Mouse (Mus musculus) layer of hippocampus, adult 18-20 months (tissue): Measurements from ENCODE around the gene Ext2. TPM values are rescaled to one million over a fixed set of nuclear protein-coding genes. Genes with fewer than 3 reads are reported as not detected.

ENCODE experiments used
- DNase-seq, 2 experiments: peaks; one replicate each; pipeline ENCODE4 v3.0.0; 2022; ENCODE audit warnings: low spot score in 2 of 2
- total RNA-seq, 2 experiments: library from RNA; stranded (reverse); gene quantifications; 2 replicates each; pipeline ENCODE4 v1.2.3; 2021

The Ext2 gene
- total RNA-seq, 2 experiments from 2014 or later = 46.4 to 46.8 TPM

GRCm38 (mm10) chr2:93745741-93746140 lies 76.6 kb downstream of the Ext2 start:
- no peak for DNase-seq

GRCm38 (mm10) chr2:93744346-93745229 lies 77.8 kb downstream of the Ext2 start:
- peak; percentile 58 to 84 for DNase-seq

- no peak for DNase-seq
Measured at GRCm38 (mm10) chr2:93741700-93742099, 80.7 kb downstream of the Ext2 start.

- DNase-seq = no peak
Measured at GRCm38 (mm10) chr2:93739044-93739569, 83.3 kb downstream of the Ext2 start.

- DNase-seq = no peak
Measured at GRCm38 (mm10) chr2:93737146-93737545, 85.2 kb downstream of the Ext2 start.

GRCm38 (mm10) chr2:93732658-93733057 lies 89.7 kb downstream of the Ext2 start:
- DNase-seq = no peak

GRCm38 (mm10) chr2:93729585-93729984 lies 92.8 kb downstream of the Ext2 start:
- DNase-seq = no peak

GRCm38 (mm10) chr2:93723138-93723744 lies 99.1 kb downstream of the Ext2 start:
- DNase-seq = no peak

- no peak for DNase-seq
Measured at GRCm38 (mm10) chr2:93720956-93721355, 101.4 kb downstream of the Ext2 start.

- DNase-seq = no peak
Measured at GRCm38 (mm10) chr2:93719792-93720675, 102.3 kb downstream of the Ext2 start.

- DNase-seq = no peak
Measured at GRCm38 (mm10) chr2:93713267-93713666, 109.1 kb downstream of the Ext2 start.

GRCm38 (mm10) chr2:93711460-93711859 lies 110.9 kb downstream of the Ext2 start:
- no peak for DNase-seq

GRCm38 (mm10) chr2:93709696-93710095 lies 112.7 kb downstream of the Ext2 start:
- no peak for DNase-seq

GRCm38 (mm10) chr2:93709241-93709640 lies 113.1 kb downstream of the Ext2 start:
- DNase-seq = no peak

GRCm38 (mm10) chr2:93706825-93707224 lies 115.5 kb downstream of the Ext2 start:
- DNase-seq = no peak

- no peak for DNase-seq
Measured at GRCm38 (mm10) chr2:93706407-93706806, 116.0 kb downstream of the Ext2 start.

- DNase-seq = no peak
Measured at GRCm38 (mm10) chr2:93704195-93704594, 118.2 kb downstream of the Ext2 start.

GRCm38 (mm10) chr2:93702936-93703926 lies 119.1 kb downstream of the Ext2 start:
- no peak for DNase-seq

GRCm38 (mm10) chr2:93699346-93699745 lies 123.0 kb downstream of the Ext2 start:
- DNase-seq = no peak

- no peak for DNase-seq
Measured at GRCm38 (mm10) chr2:93696181-93696641, 126.2 kb downstream of the Ext2 start.
